Mouse (Mus musculus): ENCODE data around the gene 1700061G19Rik.

DNA sequence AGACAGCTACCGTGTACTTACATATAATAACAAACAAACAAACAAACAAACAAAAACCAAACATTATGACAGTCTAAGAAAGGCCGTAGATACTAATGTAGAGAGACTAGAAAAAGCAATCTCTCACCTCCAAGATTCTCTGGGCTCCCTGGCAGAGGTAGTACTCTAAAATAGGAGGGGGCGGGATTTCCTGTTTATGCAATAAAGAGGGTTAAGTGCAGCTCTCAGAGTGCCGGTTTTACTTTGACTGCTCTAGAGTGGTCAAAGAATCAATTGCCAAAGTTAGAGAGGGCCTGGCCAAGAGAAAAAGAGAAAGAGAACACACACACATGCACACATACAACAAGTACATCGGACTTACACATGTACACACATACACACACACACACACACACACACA, 33.1 kb upstream of the 1700061G19Rik start:
- TF ChIP-seq POLR2A (IDR thresholded peaks at IDR 0.05; ENCODE audit: insufficient read depth, low read depth, low read length): no peak
- no peak for TF ChIP-seq CTCF (IDR thresholded peaks at IDR 0.05; ENCODE audit: insufficient read depth, low read depth, low read length)

All from olfactory bulb, adult 2 months (tissue).